Mouse (Mus musculus) frontal cortex, adult 2 months (tissue): ENCODE data around the gene 1700122O11Rik. TPM values are rescaled to one million over a fixed set of nuclear protein-coding genes. Genes with fewer than 3 reads are reported as not detected.

ENCODE experiments used
- DNase-seq, 2 experiments: peaks; one replicate each; pipeline ENCODE4 v3.0.0; 2022; ENCODE audit warnings: low spot score in 1 of 2; ENCODE audit errors: extremely low spot score in 1 of 2
- polyA plus RNA-seq: library from polyadenylated mRNA; depleted of rRNA; stranded (reverse); fragments of >200 nt; gene quantifications from 2 replicates; pipeline ENCODE4 v1.2.3, GENCODE M21; 2012; rRNA removed

The 1700122O11Rik gene
- not detected in 2 replicates for polyA plus RNA-seq

- DNase-seq: no peak
These were observed at the start of gene 1700122O11Rik for GRCm38 (mm10) chr17:48038193-48038592. 1700122O11Rik (minus strand) TSS chr17:48038293.

GRCm38 (mm10) chr17:48080626-48081025 lies 42.5 kb upstream of the 1700122O11Rik start:
- DNase-seq: no peak

GRCm38 (mm10) chr17:48067729-48068128 lies 29.6 kb upstream of the 1700122O11Rik start:
- no peak for DNase-seq

- no peak for DNase-seq
These were observed 29.1 kb upstream of the 1700122O11Rik start for GRCm38 (mm10) chr17:48067083-48067614.

GRCm38 (mm10) chr17:48065081-48065501 lies 27.0 kb upstream of the 1700122O11Rik start:
- DNase-seq: no peak

- DNase-seq: no peak
These were observed 26.2 kb upstream of the 1700122O11Rik start for GRCm38 (mm10) chr17:48064196-48064843.

- no peak for DNase-seq
These were observed 19.3 kb upstream of the 1700122O11Rik start for GRCm38 (mm10) chr17:48057382-48057781.

GRCm38 (mm10) chr17:48055076-48055816 lies 17.2 kb upstream of the 1700122O11Rik start:
- no peak for DNase-seq

GRCm38 (mm10) chr17:48053646-48054045 lies 15.6 kb upstream of the 1700122O11Rik start:
- DNase-seq: no peak

GRCm38 (mm10) chr17:48052338-48053067 lies 14.4 kb upstream of the 1700122O11Rik start:
- no peak for DNase-seq

- no peak for DNase-seq
These were observed 13.7 kb upstream of the 1700122O11Rik start for GRCm38 (mm10) chr17:48051638-48052337.

- peak; percentile 8 to 82 for DNase-seq
These were observed 7.5 kb upstream of the 1700122O11Rik start for GRCm38 (mm10) chr17:48045631-48046030.

GRCm38 (mm10) chr17:48043154-48043880 lies 5.2 kb upstream of the 1700122O11Rik start:
- no peak for DNase-seq

- peak; percentile 14 to 57 for DNase-seq
These were observed 3.5 kb upstream of the 1700122O11Rik start for GRCm38 (mm10) chr17:48041351-48042287.

- DNase-seq: no peak
These were observed 1.3 kb upstream of the 1700122O11Rik start for GRCm38 (mm10) chr17:48039232-48039866.

- DNase-seq: no peak
These were observed 1.2 kb downstream of the 1700122O11Rik start for GRCm38 (mm10) chr17:48036921-48037320.

GRCm38 (mm10) chr17:48031521-48032430 lies 6.3 kb downstream of the 1700122O11Rik start:
- DNase-seq: no peak
